Mouse (Mus musculus): ENCODE measurements around the gene Tll2. TPM values are rescaled to one million over a fixed set of nuclear protein-coding genes. Genes with fewer than 3 reads are reported as not detected.

The Tll2 gene
- polyA plus RNA-seq, 1 experiment from 2014 or later = not detected

Other genes starting within 250 kb of the Tll2 start
- gene Blnk, start 212.3 kb downstream of the Tll2 start, polyA plus RNA-seq (2016; fragmentation: Nextera tagmentation; extraction: Ambion mirVana) = 0.09 and 0.38 TPM in 2 replicates
- gene Dntt, start 177.6 kb downstream of the Tll2 start, polyA plus RNA-seq (2016; fragmentation: Nextera tagmentation; extraction: Ambion mirVana) = 0.06 TPM in 1 of 2 replicates, not detected in the other
- not detected in 2 replicates for gene Opalin, start 129.7 kb downstream of the Tll2 start, polyA plus RNA-seq (2016; fragmentation: Nextera tagmentation; extraction: Ambion mirVana)
- gene Tm9sf3, start 57.2 kb upstream of the Tll2 start, polyA plus RNA-seq (2016; fragmentation: Nextera tagmentation; extraction: Ambion mirVana) = 112 and 123 TPM in 2 replicates
- gene Pik3ap1, start 178.3 kb upstream of the Tll2 start, polyA plus RNA-seq (2016; fragmentation: Nextera tagmentation; extraction: Ambion mirVana) = 0.83 and 1.1 TPM in 2 replicates